Mouse (Mus musculus) intestine, embryonic 15.5 days (tissue): ENCODE data around the gene Bglap. TPM values are rescaled to one million over a fixed set of nuclear protein-coding genes. Genes with fewer than 3 reads are reported as not detected.
A peak's percentile ranks its signal among the peaks of the same experiment; 100 is the strongest.
"Not testable (repeated sequence)": the region's sequence is repeated elsewhere in the genome, so short reads cannot be mapped to it uniquely, and the experiment has no call there.

ENCODE experiments used
- ATAC-seq: fragments of 200-750 bp; cut with Nextera tagmentation; 2 replicates; pipeline ENCODE4 v1.8.0; 2017; ENCODE audit warnings: moderate TSS enrichment, moderate library complexity
- H3K27ac ChIP-seq: fragments of 300-500 bp; sonication (generic); 2 replicates; pipeline ENCODE4 v1.5.1; 2015; ENCODE audit warnings: mild to moderate bottlenecking, inconsistent platforms
- H3K27me3 ChIP-seq: fragments of 300-500 bp; sonication (generic); replicated peaks from 2 replicates; pipeline ENCODE4 v1.6.1; 2015; ENCODE audit warnings: inconsistent platforms
- H3K36me3 ChIP-seq: fragments of 300-500 bp; sonication (generic); 2 replicates; pipeline ENCODE4 v1.6.1; 2015; ENCODE audit warnings: inconsistent platforms
- H3K4me1 ChIP-seq: fragments of 300-500 bp; sonication (generic); replicated peaks from 2 replicates; pipeline ENCODE4 v1.6.1; 2015; ENCODE audit warnings: inconsistent platforms
- H3K4me2 ChIP-seq: fragments of 300-500 bp; sonication (generic); replicated peaks from 2 replicates; pipeline ENCODE4 v1.6.1; 2015; ENCODE audit warnings: mild to moderate bottlenecking, inconsistent platforms
- H3K4me3 ChIP-seq: fragments of 300-500 bp; sonication (generic); replicated peaks from 2 replicates; pipeline ENCODE4 v1.5.1; 2015; ENCODE audit warnings: inconsistent platforms
- H3K9ac ChIP-seq: fragments of 300-500 bp; sonication (generic); 2 replicates; pipeline ENCODE4 v1.6.1; 2015; ENCODE audit warnings: inconsistent platforms
- H3K9me3 ChIP-seq: fragments of 300-500 bp; sonication (generic); 2 replicates; pipeline ENCODE4 v1.6.1; 2016; ENCODE audit warnings: inconsistent platforms
- WGBS: fragments of 180-500 bp; shearing (Covaris S2); methylation state at CpG from one replicate; pipeline ENCODE4 v1.1.7; 2015; 5-methylcytosine and 5-hydroxymethylcytosine counted together
- polyA plus RNA-seq: library from polyadenylated mRNA; unstranded; fragments of >200 nt; fragmentation: Nextera tagmentation; extraction: Ambion mirVana; gene quantifications from 2 replicates; pipeline ENCODE4 v1.2.1, GENCODE M21; 2015

The Bglap gene
- polyA plus RNA-seq, 1 experiment from 2014 or later: not detected

DNA sequence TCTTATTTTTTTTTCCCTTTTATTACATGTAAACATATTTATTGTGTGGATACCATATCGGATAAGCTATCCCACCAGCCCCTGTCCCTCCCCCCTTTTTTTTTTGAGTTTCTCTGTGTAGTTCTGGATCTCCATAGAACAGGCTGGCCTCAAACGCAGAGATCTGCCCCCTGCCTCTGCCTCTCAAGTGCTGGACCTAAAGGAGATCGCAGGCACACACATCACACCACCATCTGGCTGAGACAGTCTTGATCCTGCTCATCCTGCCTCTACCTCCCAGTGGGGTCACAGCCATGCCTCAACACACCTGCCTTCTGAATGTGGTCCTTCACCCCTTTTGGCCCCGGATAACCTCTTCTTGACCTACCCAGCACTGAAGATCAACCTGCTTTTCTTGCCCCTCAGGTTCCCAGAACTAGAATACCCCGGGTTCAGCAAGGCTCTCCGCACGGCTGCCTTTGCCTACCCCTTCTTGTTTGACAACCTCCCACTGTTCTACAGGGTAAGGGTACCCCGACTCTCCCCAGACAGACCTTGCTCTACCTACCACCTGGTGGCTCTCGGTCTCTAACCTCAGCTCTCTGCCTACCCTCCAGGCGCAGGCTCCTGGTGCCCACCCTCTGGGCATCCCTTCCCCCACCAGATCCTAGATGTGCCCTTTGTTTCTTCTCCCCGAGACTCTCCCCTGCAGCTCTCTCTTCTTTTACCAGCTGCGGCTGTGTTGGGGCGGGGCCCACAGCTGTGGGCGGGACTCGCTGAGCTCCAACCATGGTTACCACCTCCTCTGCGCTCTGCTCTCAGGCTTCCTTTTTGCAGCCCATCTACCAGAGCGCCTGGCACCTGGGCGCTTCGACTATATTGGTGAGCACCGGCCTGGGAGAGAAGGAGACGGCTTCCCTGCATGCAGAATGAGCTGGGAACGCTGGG lies 2.6 kb downstream of the Bglap start:
- peak overlapping the region; percentile 55 for H3K4me2 ChIP-seq
- H3K36me3 ChIP-seq, H3K9ac ChIP-seq, H3K4me1 ChIP-seq, H3K9me3 ChIP-seq, H3K27me3 ChIP-seq, H3K27ac ChIP-seq: not testable (repeated sequence)
- peak; percentile 89 for ATAC-seq
- 9% methylated on average over 21 of the region's 22 CpGs for WGBS
- 0 out of 2 replicates have a peak overlapping the region, but pooled peaks have one; percentile 12 for H3K4me3 ChIP-seq

DNA sequence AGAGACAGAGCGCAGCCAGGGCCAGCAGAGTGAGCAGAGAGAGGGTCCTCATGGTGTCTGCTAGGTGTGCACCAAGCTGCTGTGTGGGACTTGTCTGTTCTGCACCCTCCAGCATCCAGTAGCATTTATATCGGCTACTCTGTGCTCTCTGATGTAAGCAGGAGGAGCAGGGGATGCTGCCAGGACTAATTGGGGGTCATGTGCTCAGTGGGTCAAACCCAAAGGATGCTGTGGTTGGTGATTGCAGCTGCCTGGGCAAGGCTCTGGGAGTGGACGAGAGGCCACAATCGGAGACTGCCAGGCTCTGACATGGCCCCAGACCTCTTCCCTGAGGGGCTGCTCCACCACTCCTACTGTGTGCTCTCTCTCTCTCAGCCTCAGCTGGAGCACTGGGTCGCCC lies 5.7 kb downstream of the Bglap start, which contains the start of gene Bglap2:
TSS of gene Bglap2 (minus strand) at position 101 of the 400 bp plus-strand sequence.
- H3K4me3 ChIP-seq, ATAC-seq, H3K36me3 ChIP-seq, H3K4me1 ChIP-seq, H3K27me3 ChIP-seq, H3K27ac ChIP-seq, H3K9me3 ChIP-seq, H3K9ac ChIP-seq, H3K4me2 ChIP-seq: not testable (repeated sequence)
- 72% methylated on average over 5 of the region's 5 CpGs for WGBS

DNA sequence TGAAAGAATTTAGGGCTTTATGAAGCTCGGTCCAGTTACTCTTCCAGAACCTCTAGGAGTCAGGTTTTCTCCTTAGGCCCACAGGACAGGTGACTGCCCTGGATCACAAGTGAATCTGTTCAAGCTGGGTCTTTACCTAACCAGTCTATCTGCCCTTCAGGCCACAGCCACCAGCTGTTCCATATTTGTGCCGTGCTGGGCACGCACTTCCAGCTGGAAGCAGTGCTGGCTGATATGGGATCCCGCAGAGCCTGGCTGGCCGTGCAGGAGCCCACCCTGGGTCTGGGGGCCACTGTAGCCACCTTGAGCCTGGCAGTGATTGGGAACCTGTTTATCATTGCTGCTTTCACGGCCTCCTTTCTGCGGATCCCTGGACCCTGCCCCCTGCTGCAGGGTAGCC lies 7.6 kb downstream of the Bglap start:
- H3K4me2 ChIP-seq: peak overlapping the region; percentile 54
- not testable (repeated sequence) for H3K4me1 ChIP-seq, H3K27ac ChIP-seq, H3K27me3 ChIP-seq, H3K9me3 ChIP-seq, H3K36me3 ChIP-seq, H3K4me3 ChIP-seq, H3K9ac ChIP-seq
- 38% methylated on average over 7 of the region's 7 CpGs for WGBS
- ATAC-seq: peak; percentile 54

DNA sequence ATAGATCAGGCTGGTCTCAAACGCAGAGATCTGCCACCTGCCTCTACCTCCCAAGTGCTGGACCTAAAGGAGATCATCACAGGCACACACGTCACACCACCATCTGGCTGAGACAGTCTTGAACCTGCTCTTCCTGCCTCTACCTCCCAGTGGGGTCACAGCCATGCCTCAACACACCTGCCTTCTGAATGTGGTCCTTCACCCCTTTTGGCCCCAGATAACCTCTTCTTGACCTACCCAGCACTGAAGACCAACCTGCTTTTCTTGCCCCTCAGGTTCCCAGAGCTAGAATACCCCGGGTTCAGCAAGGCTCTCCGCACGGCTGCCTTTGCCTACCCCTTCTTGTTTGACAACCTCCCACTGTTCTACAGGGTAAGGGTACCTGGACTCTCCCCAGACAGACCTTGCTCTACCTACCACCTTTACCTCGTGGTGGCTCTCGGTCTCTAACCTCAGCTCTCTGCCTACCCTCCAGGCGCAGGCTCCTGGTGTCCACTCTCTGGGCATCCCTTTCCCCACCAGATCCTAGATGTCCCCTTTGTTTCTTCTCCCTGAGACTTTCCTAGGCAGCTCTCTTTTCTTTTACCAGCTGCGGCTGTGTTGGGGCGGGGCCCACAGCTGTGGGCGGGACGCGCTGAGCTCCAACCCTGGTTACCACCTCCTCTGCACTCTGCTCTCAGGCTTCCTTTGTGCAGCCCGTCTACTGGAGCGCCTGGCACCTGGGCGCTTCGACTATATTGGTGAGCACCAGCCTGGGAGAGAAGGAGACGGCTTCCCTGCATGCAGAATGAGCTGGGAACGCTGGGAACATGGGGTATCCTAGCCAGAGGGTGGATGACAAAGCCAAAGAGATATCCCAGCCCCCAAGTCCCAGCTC lies 8.3 kb downstream of the Bglap start:
- not testable (repeated sequence) for H3K9ac ChIP-seq, H3K36me3 ChIP-seq, H3K9me3 ChIP-seq, H3K27ac ChIP-seq, H3K27me3 ChIP-seq, H3K4me1 ChIP-seq
- H3K4me3 ChIP-seq: 0 out of 2 replicates have a peak overlapping the region, but pooled peaks have one; percentile 6
- peak; percentile 94 for ATAC-seq
- H3K4me2 ChIP-seq: peak overlapping the region; percentile 54
- 11% methylated on average over 19 of the region's 19 CpGs for WGBS

DNA sequence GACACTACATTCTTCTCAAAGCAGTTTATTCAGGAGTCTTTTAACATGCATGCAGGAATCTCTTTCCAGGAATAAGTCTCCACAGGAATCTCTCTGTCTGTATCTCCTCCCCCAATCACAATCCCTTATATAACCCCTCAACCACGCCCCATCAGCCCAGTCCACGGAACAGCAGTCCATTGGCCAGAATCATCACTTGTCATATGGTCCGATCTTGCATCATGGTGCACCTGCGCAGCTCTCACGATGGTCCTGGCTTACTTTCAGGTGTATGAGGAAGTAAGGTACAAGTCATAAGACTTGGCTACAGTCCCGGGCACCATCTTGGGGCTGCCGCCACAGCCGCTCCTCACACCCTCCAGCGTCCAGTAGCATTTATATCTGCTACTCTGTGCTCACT lies 11.6 kb downstream of the Bglap start, which contains the start of gene Bglap3:
TSS of gene Bglap3 (minus strand) at position 101 of the 400 bp plus-strand sequence.
- WGBS: 92% methylated on average over 9 of the region's 9 CpGs
- not testable (repeated sequence) for H3K4me1 ChIP-seq, ATAC-seq, H3K4me2 ChIP-seq, H3K36me3 ChIP-seq, H3K27ac ChIP-seq, H3K9me3 ChIP-seq, H3K9ac ChIP-seq, H3K27me3 ChIP-seq, H3K4me3 ChIP-seq

DNA sequence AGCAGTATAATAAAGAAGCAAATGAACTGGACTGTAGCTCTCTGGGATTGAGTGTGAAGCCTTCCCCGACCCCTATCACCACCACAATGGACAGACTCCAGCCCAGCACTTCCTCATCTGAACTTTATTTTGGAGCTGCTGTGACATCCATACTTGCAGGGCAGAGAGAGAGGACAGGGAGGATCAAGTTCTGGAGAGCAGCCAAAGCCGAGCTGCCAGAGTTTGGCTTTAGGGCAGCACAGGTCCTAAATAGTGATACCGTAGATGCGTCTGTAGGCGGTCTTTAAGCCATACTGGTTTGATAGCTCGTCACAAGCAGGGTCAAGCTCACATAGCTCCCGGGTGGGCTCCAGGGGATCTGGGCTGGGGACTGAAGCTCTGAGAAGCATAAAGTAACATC lies 15.8 kb downstream of the Bglap start:
- H3K36me3 ChIP-seq, H3K4me3 ChIP-seq, H3K27ac ChIP-seq, H3K4me2 ChIP-seq, H3K9me3 ChIP-seq, ATAC-seq, H3K9ac ChIP-seq: not testable (repeated sequence)
- WGBS: 79% methylated on average over 7 of the region's 7 CpGs
- peaks cover 13% of the 10 kb centered on the region for H3K4me1 ChIP-seq
- peaks cover 14% of the 10 kb centered on the region for H3K27me3 ChIP-seq

DNA sequence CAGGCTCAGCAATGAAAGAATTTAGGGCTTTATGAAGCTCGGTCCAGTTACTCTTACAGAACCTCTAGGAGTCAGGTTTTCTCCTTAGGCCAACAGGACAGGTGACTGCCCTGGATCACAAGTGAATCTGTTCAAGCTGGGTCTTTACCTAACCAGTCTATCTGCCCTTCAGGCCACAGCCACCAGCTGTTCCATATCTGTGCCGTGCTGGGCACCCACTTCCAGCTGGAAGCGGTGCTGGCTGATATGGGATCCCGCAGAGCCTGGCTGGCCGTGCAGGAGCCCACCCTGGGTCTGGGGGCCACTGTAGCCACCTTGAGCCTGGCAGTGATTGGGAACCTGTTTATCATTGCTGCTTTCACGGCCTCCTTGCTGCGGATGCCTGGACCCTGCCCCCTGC lies 16.7 kb downstream of the Bglap start:
- H3K4me1 ChIP-seq: peaks cover 13% of the 10 kb centered on the region
- H3K9ac ChIP-seq, H3K36me3 ChIP-seq, H3K4me3 ChIP-seq, ATAC-seq, H3K9me3 ChIP-seq, H3K27ac ChIP-seq, H3K4me2 ChIP-seq: not testable (repeated sequence)
- peaks cover 14% of the 10 kb centered on the region for H3K27me3 ChIP-seq
- 59% methylated on average over 4 of the region's 7 CpGs for WGBS

DNA sequence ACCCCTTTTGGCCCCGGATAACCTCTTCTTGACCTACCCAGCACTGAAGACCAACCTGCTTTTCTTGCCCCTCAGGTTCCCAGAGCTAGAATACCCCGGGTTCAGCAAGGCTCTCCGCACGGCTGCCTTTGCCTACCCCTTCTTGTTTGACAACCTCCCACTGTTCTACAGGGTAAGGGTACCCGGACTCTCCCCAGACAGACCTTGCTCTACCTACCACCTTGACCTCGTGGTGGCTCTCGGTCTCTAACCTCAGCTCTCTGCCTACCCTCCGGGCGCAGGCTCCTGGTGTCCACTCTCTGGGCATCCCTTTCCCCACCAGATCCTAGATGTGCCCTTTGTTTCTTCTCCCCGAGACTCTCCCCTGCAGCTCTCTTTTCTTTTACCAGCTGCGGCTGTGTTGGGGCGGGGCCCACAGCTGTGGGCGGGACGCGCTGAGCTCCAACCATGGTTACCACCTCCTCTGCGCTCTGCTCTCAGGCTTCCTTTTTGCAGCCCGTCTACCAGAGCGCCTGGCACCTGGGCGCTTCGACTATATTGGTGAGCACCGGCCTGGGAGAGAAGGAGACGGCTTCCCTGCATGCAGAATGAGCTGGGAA lies 17.3 kb downstream of the Bglap start:
- peaks cover 13% of the 10 kb centered on the region for H3K4me1 ChIP-seq
- H3K4me3 ChIP-seq, H3K36me3 ChIP-seq, H3K27ac ChIP-seq, H3K9me3 ChIP-seq, H3K9ac ChIP-seq: not testable (repeated sequence)
- H3K27me3 ChIP-seq: peaks cover 14% of the 10 kb centered on the region
- 7% methylated on average over 20 of the region's 22 CpGs for WGBS
- peak overlapping the region; percentile 55 for H3K4me2 ChIP-seq
- peak; percentile 77 for ATAC-seq

DNA sequence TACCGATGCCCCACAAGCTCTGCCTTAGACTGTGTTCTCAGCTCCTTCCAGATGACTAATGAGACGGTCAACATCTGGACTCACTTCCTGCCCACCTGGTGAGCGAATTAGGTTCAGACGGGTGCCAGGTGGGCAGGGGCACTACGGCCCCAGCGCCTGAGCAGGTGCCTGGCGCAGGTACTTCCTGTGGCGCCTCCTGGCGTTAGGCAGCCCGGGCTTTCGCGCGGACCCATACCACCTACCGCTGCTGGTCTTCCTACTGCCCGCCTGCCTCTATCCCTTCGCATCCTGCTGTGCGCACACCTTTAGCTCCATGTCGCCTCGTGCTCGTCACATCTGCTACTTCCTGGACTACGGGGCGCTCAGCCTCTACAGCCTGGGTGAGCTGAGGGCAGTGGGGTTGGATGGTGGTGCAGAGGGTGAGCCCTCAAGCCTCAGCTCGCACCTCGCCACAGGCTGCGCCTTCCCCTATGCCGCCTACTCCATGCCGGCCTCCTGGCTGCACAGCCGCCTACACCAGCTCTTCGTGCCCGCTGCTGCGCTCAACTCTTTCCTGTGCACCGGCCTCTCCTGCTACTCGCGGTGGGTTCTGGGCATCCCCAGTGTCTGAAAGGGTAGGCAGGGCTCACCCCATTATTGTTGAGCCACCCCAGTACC lies 18.4 kb downstream of the Bglap start:
- Histone ChIP-seq H3K27me3 (peaks cover 14% of the 10 kb centered on the region), H3K9me3 (no peaks in the 10 kb centered on the region), H3K4me1 (peaks cover 13% of the 10 kb centered on the region), H3K4me3 (no peak overlapping the region), H3K4me2 (no peak overlapping the region), H3K9ac (no peak overlapping the region), H3K27ac (no peak overlapping the region), H3K36me3 (peaks cover 16% of the 10 kb centered on the region)
- no peak for ATAC-seq
- 38% methylated on average over 34 of the region's 34 CpGs for WGBS

DNA sequence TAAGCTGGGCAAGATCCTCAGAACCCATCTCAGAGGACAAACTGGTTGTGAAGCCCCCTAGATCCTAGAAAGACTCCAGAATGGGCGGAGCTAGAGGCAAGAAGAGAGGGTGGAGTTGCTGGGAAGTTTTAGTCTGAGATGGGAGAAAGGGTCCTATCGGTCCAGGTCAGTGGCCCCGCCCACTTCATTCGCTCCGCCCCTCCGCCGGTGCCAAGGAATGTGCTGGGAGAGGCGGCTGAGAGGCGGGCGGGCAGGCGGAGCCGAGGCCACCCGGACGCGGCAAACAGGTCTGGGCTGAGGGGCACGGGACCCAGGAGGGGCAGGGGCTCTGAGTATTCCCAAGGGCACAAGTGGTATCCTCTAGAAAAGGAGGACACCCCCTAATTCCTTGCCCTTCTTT lies 19.9 kb downstream of the Bglap start, which contains the start of gene Paqr6:
TSS of gene Paqr6 (plus strand) at position 248 of the 400 bp plus-strand sequence.
- Histone ChIP-seq H3K27ac (no peak within 1 kb of the TSS), H3K9me3 (no peaks in the 10 kb centered on the region), H3K4me1 (peaks cover 13% of the 10 kb centered on the region), H3K9ac (0 out of 2 replicates have a peak within 1 kb of the TSS, but pooled peaks have one; percentile 17), H3K27me3 (peaks cover 14% of the 10 kb centered on the region), H3K4me3 (peak within 1 kb of the TSS; percentile 22), H3K36me3 (peaks cover 31% of the 10 kb centered on the region), H3K4me2 (peak within 1 kb of the TSS; percentile 54)
- ATAC-seq: peak; percentile 44
- 3% methylated on average over 16 of the region's 16 CpGs for WGBS

DNA sequence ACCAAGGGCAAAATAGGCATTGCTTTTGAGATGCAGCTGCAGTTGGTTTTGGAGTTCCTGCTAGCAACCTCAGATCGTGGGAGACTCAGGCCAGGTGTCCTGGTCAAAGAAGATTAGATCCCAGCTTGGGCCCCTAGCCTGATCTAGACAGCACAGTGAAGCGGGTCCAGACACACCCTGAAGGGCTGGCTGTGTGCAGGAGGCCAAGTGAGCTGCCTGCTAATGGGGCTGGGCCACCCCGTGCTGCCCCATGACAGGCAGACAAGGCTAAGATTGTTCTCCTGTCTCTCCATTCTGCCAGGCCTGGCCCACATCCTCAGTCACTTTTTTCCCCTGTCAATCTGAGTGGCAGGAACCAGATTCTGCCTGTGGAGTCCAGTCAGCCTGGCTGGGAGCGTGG lies 20.6 kb downstream of the Bglap start:
- 52% methylated on average over 4 of the region's 4 CpGs for WGBS
- peaks cover 37% of the 10 kb centered on the region for H3K36me3 ChIP-seq
- H3K4me3 ChIP-seq: no peak overlapping the region
- no peaks in the 10 kb centered on the region for H3K9me3 ChIP-seq
- H3K27me3 ChIP-seq: peaks cover 14% of the 10 kb centered on the region
- no peak overlapping the region for H3K4me2 ChIP-seq
- peak; percentile 69 for ATAC-seq
- peaks cover 13% of the 10 kb centered on the region for H3K4me1 ChIP-seq
- no peak overlapping the region for H3K27ac ChIP-seq
- H3K9ac ChIP-seq: no peak overlapping the region
